Mouse (Mus musculus) neutrophil, adult 5-6 weeks (primary cell): ENCODE data around the gene Tmcc3. TPM values are rescaled to one million over a fixed set of nuclear protein-coding genes. Genes with fewer than 3 reads are reported as not detected.
A peak's percentile ranks its signal among the peaks of the same experiment; 100 is the strongest.
"Not testable (repeated sequence)": the region's sequence is repeated elsewhere in the genome, so short reads cannot be mapped to it uniquely, and the experiment has no call there.

Experiments used
- ATAC-seq: fragments of 151-379, 151-347 bp; 2 replicates; pipeline ENCODE4 v1.8.0; 2017; ENCODE audit warnings: mild to moderate bottlenecking, moderate TSS enrichment; ENCODE audit not compliant: insufficient number of reproducible peaks, poor library complexity, low FRiP score, severe bottlenecking; ENCODE audit errors: extremely low read depth
- total RNA-seq: library from RNA; stranded (forward); fragments of 200-1000 nt; gene quantifications from 2 replicates; pipeline ENCODE4 v1.2.3, GENCODE M21; 2017

The Tmcc3 gene
- total RNA-seq, 1 experiment from 2014 or later, result 15.4 TPM

DNA sequence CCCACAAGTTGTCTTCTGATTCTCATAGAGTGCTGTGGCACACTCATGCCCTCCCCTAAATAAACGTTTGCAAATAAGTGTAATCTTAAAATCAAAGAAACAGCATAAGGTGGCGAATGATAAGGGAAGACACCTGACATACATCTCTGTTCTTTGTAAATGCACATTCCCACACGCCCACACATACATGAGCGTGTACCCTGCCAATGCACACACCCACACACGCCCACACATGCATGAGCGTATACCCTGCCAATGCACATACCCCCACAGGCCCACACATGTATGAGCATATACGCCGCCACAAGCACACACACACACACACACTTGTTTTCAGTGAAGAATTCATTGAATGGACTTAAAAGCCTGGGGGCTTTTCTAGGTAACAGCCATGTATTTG, 211.5 kb downstream of the Tmcc3 start:
- no peak for ATAC-seq

DNA sequence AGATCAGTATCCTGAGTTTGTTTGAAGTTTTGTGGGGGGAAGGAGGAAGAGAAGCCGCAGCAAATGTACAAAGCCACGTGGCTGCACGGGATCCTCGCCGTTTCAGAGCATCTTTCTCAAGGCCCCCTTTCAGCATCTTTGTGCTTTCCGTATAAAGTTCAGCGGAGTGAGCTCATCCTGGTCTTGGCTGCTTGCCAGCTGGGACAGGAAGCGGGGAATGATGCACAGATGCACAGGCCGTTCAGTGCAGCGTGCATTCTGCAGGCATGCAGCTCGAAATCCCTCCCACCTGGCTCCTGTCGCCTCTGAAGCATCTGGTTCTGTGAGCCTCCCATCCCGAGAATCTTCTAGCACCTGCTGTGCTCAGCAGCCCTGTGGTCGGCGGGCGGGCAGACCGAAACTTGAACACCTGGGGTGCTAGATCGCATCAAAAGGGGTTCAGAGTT, 212.0 kb downstream of the Tmcc3 start:
- no peak for ATAC-seq

DNA sequence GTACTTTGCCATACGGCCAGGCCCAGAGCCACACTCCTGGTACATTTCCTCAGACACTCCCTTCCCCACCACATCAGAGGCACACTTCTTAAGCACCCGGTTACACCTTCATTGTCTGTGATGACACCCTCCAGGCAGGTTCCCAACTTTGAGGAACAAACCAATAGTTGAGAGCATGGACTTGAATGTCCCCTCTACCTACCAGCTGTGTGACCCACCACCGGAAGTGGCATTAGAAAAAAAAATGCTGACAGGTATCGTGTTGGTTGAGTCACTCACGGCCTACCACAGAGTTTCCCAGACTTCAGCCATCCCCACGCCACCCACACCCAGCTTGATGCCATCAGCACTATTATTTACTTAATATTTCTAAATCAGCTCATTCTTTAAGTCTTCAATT, 213.2 kb downstream of the Tmcc3 start:
- peak; percentile 44; the same call in 1 of the 2 replicates for ATAC-seq

GRCm38 (mm10) chr10:94525784-94526183, 214.0 kb downstream of the Tmcc3 start:
- ATAC-seq, result no peak

GRCm38 (mm10) chr10:94526834-94527233, 215.1 kb downstream of the Tmcc3 start:
- no peak for ATAC-seq

DNA sequence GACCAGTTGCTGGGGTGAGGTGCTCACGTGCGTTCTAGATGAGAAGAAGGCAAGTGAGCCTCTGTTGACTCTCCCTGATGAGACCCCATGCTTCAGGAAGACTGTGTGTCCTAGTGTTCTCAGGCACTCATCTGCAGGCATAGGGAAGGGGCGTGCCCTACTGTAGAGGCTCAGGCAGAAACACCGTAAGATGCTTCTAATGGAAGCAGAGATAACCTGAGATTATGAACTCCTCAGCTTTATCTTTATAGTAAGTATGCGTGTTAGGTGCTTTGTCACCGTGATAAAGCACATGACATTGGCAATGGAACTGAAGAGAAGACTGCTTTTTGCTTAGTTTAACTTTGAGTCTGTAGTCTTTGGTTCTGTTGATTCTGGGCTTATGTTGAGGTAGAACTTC, 215.5 kb downstream of the Tmcc3 start:
- ATAC-seq, result no peak

- no peak for ATAC-seq
Measured at GRCm38 (mm10) chr10:94530079-94530478, 218.3 kb downstream of the Tmcc3 start.

DNA sequence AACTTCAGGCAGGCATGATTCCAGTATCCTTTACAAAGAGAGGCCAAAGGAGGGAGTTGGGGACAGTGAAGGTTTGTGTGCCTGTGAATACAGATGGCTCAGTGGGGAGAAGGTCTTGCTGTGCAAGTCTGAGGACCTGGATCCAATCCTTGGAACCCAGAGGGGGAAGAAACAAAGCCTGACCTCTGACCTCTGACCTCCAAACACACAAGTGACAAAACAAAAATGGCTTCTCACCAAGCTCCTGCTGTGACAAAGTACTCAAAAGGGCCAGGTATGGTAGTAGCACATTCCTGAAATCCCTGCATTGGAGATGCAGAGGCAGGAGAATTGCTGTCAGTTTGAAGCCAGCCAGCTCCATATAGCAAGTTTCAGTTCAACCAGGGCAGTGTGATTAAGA, 219.7 kb downstream of the Tmcc3 start:
- no peak for ATAC-seq

GRCm38 (mm10) chr10:94533081-94533724, 221.5 kb downstream of the Tmcc3 start:
- ATAC-seq, result no peak

GRCm38 (mm10) chr10:94538623-94539022, 226.9 kb downstream of the Tmcc3 start:
- not testable (repeated sequence) for ATAC-seq

GRCm38 (mm10) chr10:94540241-94540640, 228.5 kb downstream of the Tmcc3 start:
- no peak for ATAC-seq

DNA sequence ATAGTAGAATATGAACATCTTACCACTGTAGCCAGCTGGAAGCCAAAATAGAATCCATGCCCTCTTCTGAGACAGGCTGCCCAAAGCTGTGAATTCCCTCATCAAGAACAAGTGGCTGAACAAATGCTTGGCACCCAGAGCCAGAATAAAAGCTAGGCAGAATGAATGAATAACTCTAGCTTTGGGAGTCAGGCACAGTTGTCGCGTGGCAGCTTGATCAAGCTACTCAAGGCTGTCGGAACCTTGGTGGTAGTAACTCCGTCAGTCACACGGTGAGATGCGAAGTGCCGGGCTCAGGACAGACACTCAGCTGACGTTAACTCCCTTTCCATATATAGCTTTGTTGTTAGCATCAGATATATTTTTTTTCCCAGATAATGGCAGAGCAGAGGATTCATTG, 232.2 kb downstream of the Tmcc3 start:
- no peak for ATAC-seq

GRCm38 (mm10) chr10:94544803-94545202, 233.1 kb downstream of the Tmcc3 start:
- no peak for ATAC-seq

- peak; percentile 86 for ATAC-seq
Measured at GRCm38 (mm10) chr10:94545259-94546019, 233.7 kb downstream of the Tmcc3 start.

DNA sequence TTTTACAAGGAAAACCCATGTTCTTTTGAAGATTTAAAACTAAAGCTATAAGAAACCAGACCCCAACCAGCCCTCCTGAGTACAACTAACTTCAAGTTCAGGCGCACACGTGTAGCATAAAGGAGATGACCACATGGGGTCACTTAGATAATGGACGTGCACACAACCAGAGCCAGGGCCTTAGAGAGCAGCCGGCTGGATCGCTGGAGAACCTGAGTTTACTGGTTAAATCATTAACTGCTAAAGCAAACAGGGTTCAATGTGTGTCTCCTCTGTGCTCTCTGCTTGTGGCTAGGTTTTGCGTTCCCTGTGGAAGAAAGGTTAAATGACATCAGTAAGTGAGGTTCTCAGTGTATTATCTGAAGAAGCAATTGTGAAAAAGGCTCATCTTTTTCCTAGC, 234.9 kb downstream of the Tmcc3 start:
- no peak for ATAC-seq

DNA sequence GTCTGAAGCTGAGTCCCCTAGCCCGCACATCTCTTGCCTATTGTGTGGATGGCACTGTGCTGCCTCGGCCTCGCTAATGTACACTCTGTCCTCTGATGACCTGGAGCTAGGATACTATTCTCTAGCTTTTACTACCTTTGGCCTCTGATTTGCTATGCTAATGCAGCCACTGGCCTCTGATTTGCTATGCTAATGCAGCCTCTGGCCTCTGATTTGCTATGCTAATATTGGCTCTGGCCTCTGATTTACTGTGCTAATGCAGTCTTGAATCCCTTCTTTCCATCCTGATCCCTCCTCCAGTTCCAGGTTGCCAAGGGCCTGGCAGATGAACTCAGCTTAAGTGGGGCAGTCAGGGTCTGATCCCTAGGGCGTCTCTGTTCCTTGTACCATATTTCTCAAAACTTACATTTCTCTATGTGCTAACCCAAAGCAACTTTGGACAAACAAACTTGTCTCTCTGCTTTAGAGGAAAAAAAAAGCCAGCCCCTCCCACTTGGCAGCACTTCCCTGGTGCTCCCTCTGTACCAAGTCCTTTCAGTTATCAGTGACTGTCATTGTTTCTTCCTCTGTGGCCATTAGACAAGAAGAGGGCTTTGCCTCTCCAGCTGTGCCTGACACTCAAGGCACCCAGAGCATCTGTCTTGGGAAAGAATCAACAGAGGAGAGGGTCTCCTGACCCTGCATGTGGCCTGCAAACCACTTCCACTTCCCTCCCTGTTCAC, 237.9 kb downstream of the Tmcc3 start:
- ATAC-seq, result no peak

- ATAC-seq, result no peak
Measured at GRCm38 (mm10) chr10:94550649-94551048, 238.9 kb downstream of the Tmcc3 start.

DNA sequence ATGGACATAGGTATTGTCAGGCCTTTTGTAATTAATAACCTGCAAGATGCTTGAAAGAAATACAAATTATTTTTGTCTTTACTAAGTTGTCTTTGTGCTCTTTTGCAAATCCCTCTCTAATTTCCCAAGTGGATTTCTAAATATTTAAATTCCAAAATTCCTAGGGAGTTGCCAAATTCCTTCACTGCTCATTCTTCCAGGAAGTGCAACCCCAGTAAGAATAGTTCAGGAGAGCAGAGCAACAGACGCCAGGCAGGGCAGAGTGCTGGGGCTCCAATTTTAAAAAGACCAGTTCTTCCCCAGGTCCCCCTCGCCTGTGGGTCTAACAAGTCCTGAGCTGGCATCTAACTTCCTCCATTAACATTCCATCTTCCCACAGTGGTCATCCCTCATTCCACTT, 239.3 kb downstream of the Tmcc3 start:
- no peak for ATAC-seq

- no peak for ATAC-seq
Measured at GRCm38 (mm10) chr10:94551511-94551910, 239.8 kb downstream of the Tmcc3 start.
